Mouse (Mus musculus): ENCODE results near the gene Shprh. TPM values are rescaled to one million over a fixed set of nuclear protein-coding genes. Genes with fewer than 3 reads are reported as not detected.
A peak's percentile ranks its signal among the peaks of the same experiment; 100 is the strongest.
"Not testable (repeated sequence)": the region's sequence is repeated elsewhere in the genome, so short reads cannot be mapped to it uniquely, and the experiment has no call there.

Shprh gene
- polyA plus RNA-seq, 1 experiment from 2014 or later: 4.4 TPM

- WGBS: 12% methylated on average over 6 of the region's 6 CpGs
- ATAC-seq: no peak
- 0 out of 2 replicates have a peak, but pooled peaks have one; percentile 4 for TF ChIP-seq CTCF (IDR thresholded peaks at IDR 0.05; ENCODE audit: low read depth)
- H3K9ac ChIP-seq (ENCODE audit: low read depth, low read length): no peak overlapping the region
- no peaks in the 10 kb centered on the region for H3K27me3 ChIP-seq (replicated peaks; ENCODE audit: control insufficient read depth, insufficient read depth, low read length)
- H3K4me1 ChIP-seq (replicated peaks; ENCODE audit: control insufficient read depth, insufficient read depth, low read length): no peaks in the 10 kb centered on the region
- no peak overlapping the region for H3K4me2 ChIP-seq (replicated peaks; ENCODE audit: low read depth)
- H3K27ac ChIP-seq (ENCODE audit: low read depth, low read length): no peak overlapping the region
- H3K36me3 ChIP-seq (ENCODE audit: control insufficient read depth, insufficient read depth): no peaks in the 10 kb centered on the region
- H3K9me3 ChIP-seq (ENCODE audit: control insufficient read depth): no peaks in the 10 kb centered on the region
- H3K4me3 ChIP-seq (ENCODE audit: low read depth, low read length): no peak overlapping the region
Measured at GRCm38 (mm10) chr10:11229545-11230178, 80.4 kb downstream of the Shprh start.

- TF ChIP-seq CTCF (IDR thresholded peaks at IDR 0.05; ENCODE audit: low read depth): no peak
- Histone ChIP-seq H3K9me3 (ENCODE audit: control insufficient read depth) (no peaks in the 10 kb centered on the region), H3K4me3 (ENCODE audit: low read depth, low read length) (no peak overlapping the region), H3K4me2 (replicated peaks; ENCODE audit: low read depth) (no peak overlapping the region), H3K27me3 (replicated peaks; ENCODE audit: control insufficient read depth, insufficient read depth, low read length) (no peaks in the 10 kb centered on the region), H3K4me1 (replicated peaks; ENCODE audit: control insufficient read depth, insufficient read depth, low read length) (no peaks in the 10 kb centered on the region), H3K27ac (ENCODE audit: low read depth, low read length) (no peak overlapping the region), H3K36me3 (ENCODE audit: control insufficient read depth, insufficient read depth) (no peaks in the 10 kb centered on the region), H3K9ac (ENCODE audit: low read depth, low read length) (no peak overlapping the region)
- no peak for ATAC-seq
- 64% methylated on average over 3 of the region's 3 CpGs for WGBS
Measured at GRCm38 (mm10) chr10:11233208-11233607, 84.0 kb downstream of the Shprh start.

- H3K4me3 ChIP-seq (ENCODE audit: low read depth, low read length): not testable (repeated sequence)
- WGBS: 33% methylated on average over 3 of the region's 3 CpGs
Measured at GRCm38 (mm10) chr10:11242988-11243387, 93.8 kb downstream of the Shprh start.

GRCm38 (mm10) chr10:11248210-11248609, 99.0 kb downstream of the Shprh start:
- 87% methylated on average over 3 of the region's 3 CpGs for WGBS
- no peaks in the 10 kb centered on the region for H3K9me3 ChIP-seq (ENCODE audit: control insufficient read depth)
- no peak for ATAC-seq
- no peak for TF ChIP-seq CTCF (IDR thresholded peaks at IDR 0.05; ENCODE audit: low read depth)
- H3K9ac ChIP-seq (ENCODE audit: low read depth, low read length): no peak overlapping the region
- H3K27me3 ChIP-seq (replicated peaks; ENCODE audit: control insufficient read depth, insufficient read depth, low read length): no peaks in the 10 kb centered on the region
- no peak overlapping the region for H3K27ac ChIP-seq (ENCODE audit: low read depth, low read length)
- H3K4me3 ChIP-seq (ENCODE audit: low read depth, low read length): no peak overlapping the region
- H3K36me3 ChIP-seq (ENCODE audit: control insufficient read depth, insufficient read depth): no peaks in the 10 kb centered on the region
- no peak overlapping the region for H3K4me2 ChIP-seq (replicated peaks; ENCODE audit: low read depth)
- no peaks in the 10 kb centered on the region for H3K4me1 ChIP-seq (replicated peaks; ENCODE audit: control insufficient read depth, insufficient read depth, low read length)

More at GRCm38 (mm10) chr10:11242988-11243387, 93.8 kb downstream of the Shprh start:
- not testable (repeated sequence) for ATAC-seq; H3K27ac ChIP-seq (ENCODE audit: low read depth, low read length); H3K9me3 ChIP-seq (ENCODE audit: control insufficient read depth); H3K27me3 ChIP-seq (replicated peaks; ENCODE audit: control insufficient read depth, insufficient read depth, low read length); H3K9ac ChIP-seq (ENCODE audit: low read depth, low read length); H3K4me2 ChIP-seq (replicated peaks; ENCODE audit: low read depth); H3K36me3 ChIP-seq (ENCODE audit: control insufficient read depth, insufficient read depth); H3K4me1 ChIP-seq (replicated peaks; ENCODE audit: control insufficient read depth, insufficient read depth, low read length)

GRCm38 (mm10) chr10:11250247-11250997, 101.2 kb downstream of the Shprh start:
- Histone ChIP-seq H3K36me3 (ENCODE audit: control insufficient read depth, insufficient read depth) (no peaks in the 10 kb centered on the region), H3K4me2 (replicated peaks; ENCODE audit: low read depth) (no peak overlapping the region), H3K27ac (ENCODE audit: low read depth, low read length) (no peak overlapping the region), H3K9me3 (ENCODE audit: control insufficient read depth) (no peaks in the 10 kb centered on the region), H3K4me3 (ENCODE audit: low read depth, low read length) (no peak overlapping the region), H3K4me1 (replicated peaks; ENCODE audit: control insufficient read depth, insufficient read depth, low read length) (no peaks in the 10 kb centered on the region), H3K9ac (ENCODE audit: low read depth, low read length) (no peak overlapping the region), H3K27me3 (replicated peaks; ENCODE audit: control insufficient read depth, insufficient read depth, low read length) (no peaks in the 10 kb centered on the region)
- 61% methylated on average over 2 of the region's 2 CpGs for WGBS
- TF ChIP-seq CTCF (IDR thresholded peaks at IDR 0.05; ENCODE audit: low read depth): no peak
- no peak for ATAC-seq

- not testable (repeated sequence) for H3K27me3 ChIP-seq (replicated peaks; ENCODE audit: control insufficient read depth, insufficient read depth, low read length); H3K4me1 ChIP-seq (replicated peaks; ENCODE audit: control insufficient read depth, insufficient read depth, low read length); H3K27ac ChIP-seq (ENCODE audit: low read depth, low read length); H3K36me3 ChIP-seq (ENCODE audit: control insufficient read depth, insufficient read depth); ATAC-seq; H3K9ac ChIP-seq (ENCODE audit: low read depth, low read length); H3K4me2 ChIP-seq (replicated peaks; ENCODE audit: low read depth); H3K4me3 ChIP-seq (ENCODE audit: low read depth, low read length); H3K9me3 ChIP-seq (ENCODE audit: control insufficient read depth)
- 59% methylated on average over 4 of the region's 4 CpGs for WGBS
Measured at GRCm38 (mm10) chr10:11253581-11253980, 104.4 kb downstream of the Shprh start.

Measured in intestine, postnatal 0 days (tissue).